ENCODE assay signal across 27 mouse cellular contexts in the genomic region with DNA sequence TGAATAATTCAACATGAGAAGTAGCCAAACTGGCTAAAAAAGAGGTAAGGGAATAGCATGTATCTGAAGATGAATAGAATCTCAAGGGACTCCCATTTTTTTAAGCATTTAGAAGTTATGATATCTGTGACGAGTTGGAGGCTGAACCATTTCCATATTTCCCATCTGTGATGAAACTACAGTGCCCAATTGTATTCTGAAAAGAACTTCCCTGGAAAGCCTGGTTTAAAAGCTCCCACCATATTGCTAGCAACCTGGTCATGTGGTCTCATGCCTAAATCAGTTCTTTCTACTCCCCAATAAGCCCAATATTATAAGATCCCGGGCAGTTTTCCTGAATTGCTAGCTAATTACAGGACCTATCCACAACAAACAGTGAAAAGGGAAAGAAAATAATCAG.
"Had no signal": no experiment of that assay in that cellular context is flagged by ENCODE, and none has a peak within 500 bp of the region (broad histone marks: within the 10 kb centered on the region; RNA-seq: fewer than 3 reads in every experiment).

No protein-coding gene starts in this region.

- DNase-seq: cerebellum, adult 8-10 months; cerebellum, adult 9-10 months; cerebellum, adult 9-11 months; cerebellum, postnatal 10 days; cerebellum, postnatal 14 days; cerebellum, postnatal 25 days; cerebellum, postnatal 36 days; embryo, embryonic 11 days; gastrocnemius, adult 2 months; gastrocnemius, postnatal 10 days; gastrocnemius, postnatal 14 days; gastrocnemius, postnatal 25 days; gastrocnemius, postnatal 36 days; heart, adult 11 months; heart, adult 18-20 months; heart, adult 2 months had no signal

- ATAC-seq: forebrain, embryonic 13.5 days had no signal

- H3K36me3 ChIP-seq: embryonic facial prominence, embryonic 10.5 days; embryonic facial prominence, embryonic 12.5 days; embryonic facial prominence, embryonic 13.5 days; embryonic facial prominence, embryonic 15.5 days; forebrain, embryonic 10.5 days; forebrain, embryonic 12.5 days; heart, embryonic 10.5 days; heart, embryonic 12.5 days had no signal

- H3K4me1 ChIP-seq: embryonic facial prominence, embryonic 10.5 days; embryonic facial prominence, embryonic 12.5 days; embryonic facial prominence, embryonic 13.5 days; embryonic facial prominence, embryonic 15.5 days; forebrain, embryonic 10.5 days; forebrain, embryonic 12.5 days; forebrain, embryonic 13.5 days; heart, embryonic 10.5 days; heart, embryonic 12.5 days had no signal

- H3K9ac ChIP-seq: embryonic facial prominence, embryonic 12.5 days; embryonic facial prominence, embryonic 13.5 days; embryonic facial prominence, embryonic 15.5 days; forebrain, embryonic 12.5 days; forebrain, embryonic 13.5 days; heart, embryonic 12.5 days had no signal

- H3K9me3 ChIP-seq: embryonic facial prominence, embryonic 10.5 days; embryonic facial prominence, embryonic 12.5 days; embryonic facial prominence, embryonic 13.5 days; embryonic facial prominence, embryonic 15.5 days; forebrain, embryonic 12.5 days; forebrain, embryonic 13.5 days; heart, embryonic 10.5 days; heart, embryonic 12.5 days had no signal

- H3K4me3 ChIP-seq: embryonic facial prominence, embryonic 10.5 days; embryonic facial prominence, embryonic 12.5 days; embryonic facial prominence, embryonic 13.5 days; embryonic facial prominence, embryonic 15.5 days; erythroblast, embryonic 14.5 days; forebrain, embryonic 10.5 days; forebrain, embryonic 12.5 days; forebrain, embryonic 13.5 days; gastrocnemius, adult 2 months; heart, adult 2 months; heart, embryonic 10.5 days; heart, embryonic 12.5 days had no signal

- H3K4me2 ChIP-seq: embryonic facial prominence, embryonic 12.5 days; embryonic facial prominence, embryonic 13.5 days; embryonic facial prominence, embryonic 15.5 days; forebrain, embryonic 12.5 days; forebrain, embryonic 13.5 days; heart, embryonic 11.5 days; heart, embryonic 12.5 days had no signal

- H3K27ac ChIP-seq: embryonic facial prominence, embryonic 10.5 days; embryonic facial prominence, embryonic 12.5 days; embryonic facial prominence, embryonic 13.5 days; embryonic facial prominence, embryonic 15.5 days; forebrain, embryonic 10.5 days; forebrain, embryonic 12.5 days; forebrain, embryonic 13.5 days; gastrocnemius, adult 2 months; heart, adult 2 months; heart, embryonic 10.5 days had no signal

- H3K27me3 ChIP-seq: embryonic facial prominence, embryonic 12.5 days; embryonic facial prominence, embryonic 13.5 days; embryonic facial prominence, embryonic 15.5 days; forebrain, embryonic 12.5 days; forebrain, embryonic 13.5 days; heart, embryonic 12.5 days had no signal
